Comparison of ENCODE assay signal across 23 mouse cellular contexts in the genomic region with DNA sequence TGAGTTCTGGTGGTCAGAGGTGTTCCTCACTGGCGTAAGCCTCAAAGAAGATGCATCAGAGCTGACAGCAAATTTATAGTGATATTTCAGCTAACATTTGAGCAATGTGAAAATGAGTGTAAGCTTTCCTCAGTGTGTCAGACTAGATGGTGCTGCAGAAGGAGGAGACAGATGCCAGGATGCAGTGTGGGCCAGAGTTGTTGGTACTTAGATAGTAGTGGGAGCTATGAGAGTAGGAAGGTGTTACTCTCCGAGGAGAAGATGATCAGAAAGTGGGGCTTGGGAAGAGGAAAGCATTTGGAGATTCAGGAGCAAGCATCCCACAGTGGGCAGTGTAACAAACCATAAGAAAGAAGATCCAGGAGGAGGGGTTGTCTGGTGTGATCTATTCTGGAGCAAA. TPM values are rescaled to one million over a fixed set of nuclear protein-coding genes. Genes with fewer than 3 reads are reported as not detected.
DNase-seq lines count a peak whose midpoint lies in the region; ATAC-seq and TF ChIP-seq lines count a peak whose summit lies in the region.
"Had no signal": no experiment of that assay in that cellular context is flagged by ENCODE, and none has a peak within 500 bp of the region (broad histone marks: within the 10 kb centered on the region; RNA-seq: fewer than 3 reads in every experiment).

No protein-coding gene starts in this region.

- H3K4me1 ChIP-seq in heart, adult 2 months (ENCODE audit: control insufficient read depth, insufficient read depth, low read length), result no peaks in the 10 kb centered on the region
- H3K4me1 ChIP-seq: embryonic facial prominence, embryonic 15.5 days; heart, embryonic 13.5 days; hindbrain, embryonic 12.5 days; limb, embryonic 15.5 days had no signal

- TF ChIP-seq POLR2A in heart, adult 2 months (IDR thresholded peaks at IDR 0.05; ENCODE audit: insufficient read depth, low read depth, low read length), result no peak

- WGBS in heart, adult 2 months, result 91% methylated on average over 2 of the region's 2 CpGs

- no peak overlapping the region for H3K27ac ChIP-seq in heart, adult 2 months
- H3K27ac ChIP-seq: embryonic facial prominence, embryonic 15.5 days; heart, embryonic 13.5 days; hindbrain, embryonic 12.5 days; kidney, postnatal 0 days; limb, embryonic 15.5 days had no signal

- DNase-seq in heart, adult 11 months, result peak; percentile 55
- no peak for DNase-seq in heart, adult 2 months
- peak; percentile 40 to 53 for DNase-seq in left cerebral cortex, adult 18-20 months (ENCODE audit: low spot score in 2 of 2)
- no peak for DNase-seq in left cerebral cortex, postnatal 4 days
- DNase-seq in left cerebral cortex, postnatal 36 days (ENCODE audit: low spot score in 2 of 2), result peak; percentile 25 to 47
- DNase-seq in cerebellum, postnatal 10 days, result no peak
- DNase-seq: adrenal gland, postnatal 25 days; cerebellum, adult 9-10 months; gastrocnemius, postnatal 14 days; heart, adult 18-20 months; heart, postnatal 14 days; kidney, adult 2 months; lung, postnatal 4 days; midbrain, embryonic 14.5 days; spleen, adult 18-20 months had no signal

- intact Hi-C loops in heart, adult 2 months (cut with DNase I), result no loop called here
- intact Hi-C loops in left cerebral cortex, postnatal 4 days (cut with DNase I), result no loop called here
- intact Hi-C loops in left cerebral cortex, postnatal 36 days (cut with DNase I), result no loop called here

- no peaks in the 10 kb centered on the region; the same call in 1 of the 2 replicates for H3K79me2 ChIP-seq in heart, adult 2 months (replicated peaks; ENCODE audit: control insufficient read depth, insufficient read depth, low read length)

- TF ChIP-seq EP300 in heart, adult 2 months (IDR thresholded peaks at IDR 0.05; ENCODE audit: insufficient read depth, low read depth, low read length), result no peak

- TF ChIP-seq CTCF in heart, adult 2 months (IDR thresholded peaks at IDR 0.05), result no peak

- H3K4me3 ChIP-seq in heart, adult 2 months, result no peak overlapping the region
- H3K4me3 ChIP-seq: embryonic facial prominence, embryonic 15.5 days; heart, embryonic 13.5 days; hindbrain, embryonic 12.5 days; limb, embryonic 15.5 days had no signal

- 0 out of 2 replicates have a peak, but pooled peaks have one; percentile 9 for ATAC-seq in erythroid progenitor cell, adult 5-6 weeks (replicated peaks; ENCODE audit: low FRiP score, poor library complexity, severe bottlenecking)
- ATAC-seq: CD4-positive, CD25-positive, alpha-beta regulatory T cell, adult 4 months; forebrain, embryonic 16.5 days had no signal

- peaks cover 7% of the 10 kb centered on the region for H3K36me3 ChIP-seq in heart, adult 2 months (ENCODE audit: control insufficient read depth, insufficient read depth, low read length)

- H3K9ac ChIP-seq in heart, adult 2 months (ENCODE audit: low read depth, low read length), result no peak overlapping the region
- H3K9ac ChIP-seq: embryonic facial prominence, embryonic 15.5 days; heart, embryonic 13.5 days; hindbrain, embryonic 12.5 days; limb, embryonic 15.5 days had no signal

- no peaks in the 10 kb centered on the region for H3K27me3 ChIP-seq in heart, adult 2 months (ENCODE audit: control insufficient read depth, insufficient read depth, low read length)
- H3K27me3 ChIP-seq: embryonic facial prominence, embryonic 15.5 days; heart, embryonic 13.5 days; hindbrain, embryonic 12.5 days; limb, embryonic 15.5 days had no signal

RNA-seq across cellular contexts. Expression of a gene that starts 22.4 kb away (rescaled TPM):
- total RNA-seq in heart, adult 2 months (2021), result 10 to 100 TPM; 18.3 to 19.4 TPM
- polyA plus RNA-seq in heart, adult 2 months (2012; rRNA removed), result 3.8 and 8.5 TPM in 2 replicates
- total RNA-seq in left cerebral cortex, adult 18-20 months (2021), result 10 to 100 TPM; 36.3 to 40.9 TPM
- total RNA-seq in left cerebral cortex, postnatal 4 days (2021), result 10 to 100 TPM; 47.1 to 47.5 TPM
- total RNA-seq in erythroid progenitor cell, adult 5-6 weeks (2015; ENCODE audit: low replicate concordance), result 15.5 and 16.6 TPM in 2 replicates
- total RNA-seq in erythroid progenitor cell, adult 5-6 weeks (2017; ENCODE audit: low replicate concordance), result 21.2 and 22.6 TPM in 2 replicates
- total RNA-seq in left cerebral cortex, postnatal 36 days (2021), result 10 to 100 TPM; 35.8 to 38.7 TPM

Comparison
In these comparisons a context has a peak if more than half of its experiments do, and no peak if none do; other contexts are left out.
1. DNase-seq: peak in heart, adult 11 months (single experiment), left cerebral cortex, adult 18-20 months (2 of 2) and left cerebral cortex, postnatal 36 days (2 of 2); none in heart, adult 2 months (0 of 2), left cerebral cortex, postnatal 4 days (single experiment) and cerebellum, postnatal 10 days (0 of 2).